Mouse (Mus musculus): ENCODE measurements at regions not wholly inside any gene's neighbourhood (a gene's known extent, or its start where the extent isn't known, plus 50 kb on each side); places are given as distances from the start of the nearest gene placed in this dataset.

DNA sequence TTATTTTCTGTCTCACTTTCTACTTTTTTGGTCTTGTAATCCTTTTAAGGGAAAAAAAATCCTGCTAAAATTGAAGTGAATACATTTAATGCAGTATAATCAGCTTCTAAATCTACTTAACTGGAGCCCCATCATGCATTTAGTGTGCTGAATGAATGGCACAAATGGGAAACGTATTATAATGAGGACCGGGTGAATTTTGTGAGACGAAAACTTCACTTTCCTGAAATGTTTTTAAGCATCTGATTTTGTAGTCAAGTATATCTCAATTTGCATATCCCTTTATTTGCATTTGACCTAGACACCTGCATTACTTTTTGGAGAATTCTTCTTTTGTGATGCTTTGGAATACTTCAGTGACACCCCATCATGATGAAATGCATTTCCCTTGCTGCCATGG, 889.1 kb downstream of the Epha4 start:
- H3K9ac ChIP-seq (ENCODE audit: low read depth, low read length), result no peak overlapping the region
- H3K36me3 ChIP-seq (ENCODE audit: control insufficient read depth, insufficient read depth), result no peaks in the 10 kb centered on the region
- WGBS, result 90% methylated on average over 3 of the region's 3 CpGs
- ATAC-seq, result no peak
- TF ChIP-seq CTCF (IDR thresholded peaks at IDR 0.05; ENCODE audit: low read depth), result no peak
- no peak overlapping the region for H3K27ac ChIP-seq (ENCODE audit: low read depth, low read length)
- no peaks in the 10 kb centered on the region for H3K9me3 ChIP-seq (ENCODE audit: control insufficient read depth)
- H3K4me1 ChIP-seq (replicated peaks; ENCODE audit: control insufficient read depth, insufficient read depth, low read length), result no peaks in the 10 kb centered on the region
- H3K27me3 ChIP-seq (replicated peaks; ENCODE audit: control insufficient read depth, insufficient read depth, low read length), result no peaks in the 10 kb centered on the region
- H3K4me3 ChIP-seq (ENCODE audit: low read depth, low read length), result no peak overlapping the region
- H3K4me2 ChIP-seq (replicated peaks; ENCODE audit: low read depth), result no peak overlapping the region

DNA sequence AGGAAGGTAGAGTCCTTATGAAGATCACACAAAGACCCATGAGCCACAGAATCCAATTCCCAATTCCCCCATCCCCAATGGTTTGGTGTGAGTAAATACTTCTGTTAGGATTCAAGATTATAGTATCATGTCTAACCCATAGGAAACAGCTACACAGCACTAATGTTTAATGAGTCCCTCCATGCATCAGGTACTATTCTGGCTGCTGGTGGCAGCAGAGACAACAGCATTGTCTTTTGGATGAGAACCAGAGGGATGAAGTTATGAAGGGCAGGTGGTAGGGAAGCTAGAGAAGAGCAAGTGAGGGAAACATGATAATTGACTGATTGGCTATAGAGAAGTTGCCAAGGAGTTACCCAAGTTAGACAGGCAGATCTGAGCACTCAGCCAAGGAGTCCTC, 885.0 kb downstream of the Epha4 start:
- H3K9me3 ChIP-seq (ENCODE audit: control insufficient read depth), result no peaks in the 10 kb centered on the region
- H3K4me1 ChIP-seq (replicated peaks; ENCODE audit: control insufficient read depth, insufficient read depth, low read length), result no peaks in the 10 kb centered on the region
- no peak overlapping the region for H3K27ac ChIP-seq (ENCODE audit: low read depth, low read length)
- TF ChIP-seq CTCF (IDR thresholded peaks at IDR 0.05; ENCODE audit: low read depth), result no peak
- no peaks in the 10 kb centered on the region for H3K36me3 ChIP-seq (ENCODE audit: control insufficient read depth, insufficient read depth)
- H3K9ac ChIP-seq (ENCODE audit: low read depth, low read length), result no peak overlapping the region
- H3K27me3 ChIP-seq (replicated peaks; ENCODE audit: control insufficient read depth, insufficient read depth, low read length), result no peaks in the 10 kb centered on the region
- no peak for ATAC-seq
- H3K4me2 ChIP-seq (replicated peaks; ENCODE audit: low read depth), result no peak overlapping the region
- no peak overlapping the region for H3K4me3 ChIP-seq (ENCODE audit: low read depth, low read length)

DNA sequence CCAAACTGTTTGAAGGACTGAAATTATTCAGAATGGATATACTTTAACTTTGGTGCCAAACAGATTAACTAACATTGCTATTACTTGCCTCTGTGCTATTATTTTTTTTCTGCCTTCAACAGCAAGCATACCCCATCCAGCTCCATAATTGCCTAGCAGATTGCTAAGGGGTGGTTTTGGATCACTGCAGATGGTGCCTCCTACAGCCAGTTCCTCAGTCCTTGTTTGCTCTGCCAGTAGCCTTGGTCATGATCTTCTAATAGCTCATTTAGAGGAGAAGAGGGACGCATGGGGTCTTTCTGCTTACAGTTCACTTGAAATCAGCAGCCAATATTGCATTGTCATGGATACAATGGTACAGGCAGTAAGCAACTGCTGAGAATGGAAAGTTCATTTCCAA, 880.8 kb downstream of the Epha4 start:
- Histone ChIP-seq H3K27me3 (replicated peaks; ENCODE audit: control insufficient read depth, insufficient read depth, low read length) (no peaks in the 10 kb centered on the region), H3K9ac (ENCODE audit: low read depth, low read length) (no peak overlapping the region), H3K4me3 (ENCODE audit: low read depth, low read length) (no peak overlapping the region), H3K4me1 (replicated peaks; ENCODE audit: control insufficient read depth, insufficient read depth, low read length) (no peaks in the 10 kb centered on the region), H3K4me2 (replicated peaks; ENCODE audit: low read depth) (no peak overlapping the region), H3K36me3 (ENCODE audit: control insufficient read depth, insufficient read depth) (no peaks in the 10 kb centered on the region), H3K9me3 (ENCODE audit: control insufficient read depth) (no peaks in the 10 kb centered on the region), H3K27ac (ENCODE audit: low read depth, low read length) (no peak overlapping the region)
- TF ChIP-seq CTCF (IDR thresholded peaks at IDR 0.05; ENCODE audit: low read depth), result no peak
- ATAC-seq, result no peak
- 87% methylated on average over 1 of the region's 1 CpGs for WGBS

GRCm38 (mm10) chr1:76637268-76638009, 877.4 kb downstream of the Epha4 start:
- no peak overlapping the region for H3K4me2 ChIP-seq (replicated peaks; ENCODE audit: low read depth)
- H3K9me3 ChIP-seq (ENCODE audit: control insufficient read depth), result no peaks in the 10 kb centered on the region
- 85% methylated on average over 19 of the region's 19 CpGs for whole genome bisulfite sequencing
- no peak overlapping the region for H3K4me3 ChIP-seq (ENCODE audit: low read depth, low read length)
- no peak for ATAC-seq
- H3K27me3 ChIP-seq (replicated peaks; ENCODE audit: control insufficient read depth, insufficient read depth, low read length), result no peaks in the 10 kb centered on the region
- no peaks in the 10 kb centered on the region for H3K36me3 ChIP-seq (ENCODE audit: control insufficient read depth, insufficient read depth)
- no peak overlapping the region for H3K27ac ChIP-seq (ENCODE audit: low read depth, low read length)
- no peaks in the 10 kb centered on the region for H3K4me1 ChIP-seq (replicated peaks; ENCODE audit: control insufficient read depth, insufficient read depth, low read length)
- no peak for TF ChIP-seq CTCF (IDR thresholded peaks at IDR 0.05; ENCODE audit: low read depth)
- H3K9ac ChIP-seq (ENCODE audit: low read depth, low read length), result no peak overlapping the region

DNA sequence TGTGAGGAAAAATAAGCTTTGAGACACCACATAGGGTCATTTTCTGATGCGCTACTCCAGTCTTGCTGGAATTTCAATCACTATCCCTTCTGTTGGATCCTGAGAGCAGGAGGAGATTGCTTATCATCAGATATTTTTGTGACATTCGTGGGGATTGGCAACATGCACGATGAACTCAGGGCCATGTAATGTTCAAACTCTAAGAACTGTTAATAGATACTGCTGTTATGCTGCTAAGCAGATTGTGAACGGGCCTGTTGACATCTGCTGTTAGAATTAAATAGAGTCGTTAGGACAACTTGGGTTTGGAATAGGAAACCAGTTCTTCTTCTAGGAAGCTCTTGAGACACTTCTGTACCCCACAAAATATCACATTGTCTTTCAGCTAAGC, 876.9 kb downstream of the Epha4 start:
- Histone ChIP-seq H3K36me3 (ENCODE audit: control insufficient read depth, insufficient read depth) (no peaks in the 10 kb centered on the region), H3K9ac (ENCODE audit: low read depth, low read length) (no peak overlapping the region), H3K27ac (ENCODE audit: low read depth, low read length) (no peak overlapping the region), H3K4me1 (replicated peaks; ENCODE audit: control insufficient read depth, insufficient read depth, low read length) (no peaks in the 10 kb centered on the region), H3K9me3 (ENCODE audit: control insufficient read depth) (no peaks in the 10 kb centered on the region), H3K27me3 (replicated peaks; ENCODE audit: control insufficient read depth, insufficient read depth, low read length) (no peaks in the 10 kb centered on the region), H3K4me2 (replicated peaks; ENCODE audit: low read depth) (no peak overlapping the region), H3K4me3 (ENCODE audit: low read depth, low read length) (no peak overlapping the region)
- 75% methylated on average over 5 of the region's 5 CpGs for WGBS
- no peak for ATAC-seq
- TF ChIP-seq CTCF (IDR thresholded peaks at IDR 0.05; ENCODE audit: low read depth), result no peak

GRCm38 (mm10) chr1:76641181-76641711, 873.6 kb downstream of the Epha4 start:
- Histone ChIP-seq H3K9me3 (ENCODE audit: control insufficient read depth) (no peaks in the 10 kb centered on the region), H3K4me2 (replicated peaks; ENCODE audit: low read depth) (no peak overlapping the region), H3K27ac (ENCODE audit: low read depth, low read length) (no peak overlapping the region), H3K4me3 (ENCODE audit: low read depth, low read length) (no peak overlapping the region), H3K27me3 (replicated peaks; ENCODE audit: control insufficient read depth, insufficient read depth, low read length) (no peaks in the 10 kb centered on the region), H3K4me1 (replicated peaks; ENCODE audit: control insufficient read depth, insufficient read depth, low read length) (no peaks in the 10 kb centered on the region), H3K36me3 (ENCODE audit: control insufficient read depth, insufficient read depth) (no peaks in the 10 kb centered on the region), H3K9ac (ENCODE audit: low read depth, low read length) (no peak overlapping the region)
- no peak for ATAC-seq
- WGBS, result 75% methylated on average over 3 of the region's 3 CpGs
- no peak for TF ChIP-seq CTCF (IDR thresholded peaks at IDR 0.05; ENCODE audit: low read depth)
